Mouse (Mus musculus): Measurements from ENCODE around the gene Olfr676. TPM values are rescaled to one million over a fixed set of nuclear protein-coding genes. Genes with fewer than 3 reads are reported as not detected.
"Not testable (repeated sequence)": the region's sequence is repeated elsewhere in the genome, so short reads cannot be mapped to it uniquely, and the experiment has no call there.

The Olfr676 gene
- not detected for total RNA-seq (2021)
- long read RNA-seq, experiment 1: 0 reads
- long read RNA-seq, experiment 2: 0 reads

- TF ChIP-seq CTCF (IDR thresholded peaks at IDR 0.05): no peak
- H3K4me3 ChIP-seq: no peak within 1 kb of the TSS
- intact Hi-C loops (cut with DNase I): no loop called here
- no peak within 1 kb of the TSS for H3K27ac ChIP-seq
- DNase-seq: no peak
Measured at GRCm38 (mm10) chr7:105032398-105032797, at the start of gene Olfr676. Gene Olfr676, plus strand, starts transcription at chr7:105032698.

- no peak within 1 kb of the TSS for H3K4me3 ChIP-seq
- DNase-seq: no peak
- TF ChIP-seq CTCF (IDR thresholded peaks at IDR 0.05): no peak
- no peak within 1 kb of the TSS for H3K27ac ChIP-seq
- intact Hi-C loops (cut with DNase I): no loop called here
Measured at GRCm38 (mm10) chr7:105001929-105002328, 30.6 kb upstream of the Olfr676 start, which contains the start of gene Olfr672. Gene Olfr672, minus strand, starts transcription at chr7:105002029.

- TF ChIP-seq CTCF (IDR thresholded peaks at IDR 0.05): no peak
- intact Hi-C loops (cut with DNase I): no loop called here
- Histone ChIP-seq H3K4me3 (no peak overlapping the region), H3K27ac (no peak overlapping the region)
- no peak for DNase-seq
Measured at GRCm38 (mm10) chr7:105022530-105022929, 10.0 kb upstream of the Olfr676 start.

GRCm38 (mm10) chr7:105028360-105028759, 4.1 kb upstream of the Olfr676 start, which contains the start of gene Olfr675:
Gene Olfr675, minus strand, starts transcription at chr7:105028460.
- intact Hi-C loops (cut with DNase I): no loop called here
- H3K4me3 ChIP-seq: no peak within 1 kb of the TSS
- DNase-seq: no peak
- no peak within 1 kb of the TSS for H3K27ac ChIP-seq
- TF ChIP-seq CTCF (IDR thresholded peaks at IDR 0.05): no peak

- H3K27ac ChIP-seq; H3K4me3 ChIP-seq; intact Hi-C loops (cut with DNase I); DNase-seq: not testable (repeated sequence)
Measured at GRCm38 (mm10) chr7:105033836-105034235, 1.3 kb downstream of the Olfr676 start.

- TF ChIP-seq CTCF (IDR thresholded peaks at IDR 0.05): no peak
- DNase-seq: no peak
- intact Hi-C loops (cut with DNase I): no loop called here
- Histone ChIP-seq H3K4me3 (no peak overlapping the region), H3K27ac (no peak overlapping the region)
Measured at GRCm38 (mm10) chr7:105058951-105059350, 26.5 kb downstream of the Olfr676 start.

- Histone ChIP-seq H3K4me3 (no peak within 1 kb of the TSS), H3K27ac (no peak within 1 kb of the TSS)
- no peak for DNase-seq
- TF ChIP-seq CTCF (IDR thresholded peaks at IDR 0.05): no peak
- intact Hi-C loops (cut with DNase I): no loop called here
Measured at GRCm38 (mm10) chr7:105064175-105064574, 31.7 kb downstream of the Olfr676 start, which contains the start of gene Olfr678. Gene Olfr678, plus strand, starts transcription at chr7:105064475.

GRCm38 (mm10) chr7:105080905-105081304, 48.4 kb downstream of the Olfr676 start, which contains the start of gene Olfr679:
Gene Olfr679, plus strand, starts transcription at chr7:105081205.
- DNase-seq: no peak
- no peak within 1 kb of the TSS for H3K27ac ChIP-seq
- TF ChIP-seq CTCF (IDR thresholded peaks at IDR 0.05): no peak
- no peak within 1 kb of the TSS for H3K4me3 ChIP-seq
- intact Hi-C loops (cut with DNase I): no loop called here

Other genes with a start within 250 kb of the Olfr676 start
- gene Usp17lb, start 190.1 kb upstream of the Olfr676 start, total RNA-seq (2021): not detected
- not detected for gene Usp17la, start 175.7 kb upstream of the Olfr676 start, total RNA-seq (2021)
- not detected for gene Olfr665, start 154.7 kb upstream of the Olfr676 start, total RNA-seq (2021)
- not detected for gene Olfr666, start 136.7 kb upstream of the Olfr676 start, total RNA-seq (2021)
- not detected for gene Olfr667, start 111.2 kb upstream of the Olfr676 start, total RNA-seq (2021)
- not detected for gene Olfr668, start 104.6 kb upstream of the Olfr676 start, total RNA-seq (2021)
- not detected for gene Olfr669, start 98.5 kb upstream of the Olfr676 start, total RNA-seq (2021)
- not detected for gene Olfr670, start 70.1 kb upstream of the Olfr676 start, total RNA-seq (2021)
- not detected for gene Olfr671, start 53.6 kb upstream of the Olfr676 start, total RNA-seq (2021)
- gene Olfr672, start 30.7 kb upstream of the Olfr676 start, total RNA-seq (2021): not detected
- gene Olfr675, start 4.2 kb upstream of the Olfr676 start, total RNA-seq (2021): not detected
- gene Olfr677, start 18.7 kb downstream of the Olfr676 start, total RNA-seq (2021): not detected
- not detected for gene Olfr678, start 31.8 kb downstream of the Olfr676 start, total RNA-seq (2021)
- gene Olfr679, start 48.5 kb downstream of the Olfr676 start, total RNA-seq (2021): not detected
- not detected for gene Olfr680-ps1, start 60.1 kb downstream of the Olfr676 start, total RNA-seq (2021)
- not detected for gene Olfr681, start 84.1 kb downstream of the Olfr676 start, total RNA-seq (2021)
- gene Olfr683, start 114.3 kb downstream of the Olfr676 start, total RNA-seq (2021): not detected
- gene Olfr684, start 131.0 kb downstream of the Olfr676 start, total RNA-seq (2021): not detected
- not detected for gene Olfr685, start 153.3 kb downstream of the Olfr676 start, total RNA-seq (2021)
- not detected for gene Olfr686, start 174.8 kb downstream of the Olfr676 start, total RNA-seq (2021)